Mouse (Mus musculus) lung, adult 2 months (tissue): Measurements from ENCODE around the gene Nt5c3b. TPM values are rescaled to one million over a fixed set of nuclear protein-coding genes. Genes with fewer than 3 reads are reported as not detected.
A peak's percentile ranks its signal among the peaks of the same experiment; 100 is the strongest.

Experiments
- DNase-seq: peaks from one replicate; pipeline ENCODE4 v3.0.0; 2022
- H3K4me1 ChIP-seq: fragments of 200-500 bp; 2 replicates; pipeline ENCODE4 v1.6.1; 2011; ENCODE audit warnings: low read length; ENCODE audit not compliant: control insufficient read depth, insufficient read depth
- H3K4me3 ChIP-seq: fragments of 200-500 bp; replicated peaks from 2 replicates; pipeline ENCODE3; 2011; ENCODE audit warnings: low read depth, mild to moderate bottlenecking, control low read depth, low read length; ENCODE audit errors: extremely low read depth
- CTCF ChIP-seq: fragments of 200-500 bp; IDR thresholded peaks from 2 replicates; pipeline ENCODE4 v1.5.1; 2011; ENCODE audit warnings: mild to moderate bottlenecking, low read length, control low read depth; ENCODE audit not compliant: insufficient read depth
- POLR2A ChIP-seq: fragments of 200-500 bp; IDR thresholded peaks from 2 replicates; pipeline ENCODE4 v1.6.1; 2011; ENCODE audit warnings: low read depth, mild to moderate bottlenecking, control low read depth, low read length, borderline replicate concordance; ENCODE audit errors: extremely low read depth
- WGBS: fragments of 180-500 bp; shearing (Covaris S2); methylation state at CpG from one replicate; pipeline ENCODE4 v1.1.7; 2018; 5-methylcytosine and 5-hydroxymethylcytosine counted together
- polyA plus RNA-seq: library from polyadenylated mRNA; depleted of rRNA; stranded (reverse); fragments of >200 nt; gene quantifications from 2 replicates; pipeline ENCODE4 v1.2.3, GENCODE M21; 2012

Gene Nt5c3b
- polyA plus RNA-seq, 1 experiment, result 31.5 TPM

- H3K4me1 ChIP-seq, result peaks cover 51% of the 10 kb centered on the region
- WGBS, result 30% methylated on average over 5 of the region's 5 CpGs
- TF ChIP-seq CTCF, result no peak
- TF ChIP-seq POLR2A, result no peak
- DNase-seq, result no peak
- H3K4me3 ChIP-seq, result peak overlapping the region; percentile 97
Measured at GRCm38 (mm10) chr11:100394353-100395074, 47.1 kb downstream of the Nt5c3b start.

- DNase-seq, result no peak
- H3K4me3 ChIP-seq, result peak overlapping the region; percentile 5
- TF ChIP-seq POLR2A (no peak), CTCF (no peak)
- H3K4me1 ChIP-seq, result peaks cover 55% of the 10 kb centered on the region
- 29% methylated on average over 7 of the region's 7 CpGs for WGBS
Measured at GRCm38 (mm10) chr11:100393733-100394132, 47.9 kb downstream of the Nt5c3b start.

- H3K4me3 ChIP-seq, result no peak overlapping the region
- no peak for DNase-seq
- TF ChIP-seq POLR2A (no peak), CTCF (no peak)
- 27% methylated on average over 5 of the region's 5 CpGs for WGBS
- peaks cover 57% of the 10 kb centered on the region for H3K4me1 ChIP-seq
Measured at GRCm38 (mm10) chr11:100392958-100393357, 48.6 kb downstream of the Nt5c3b start.

- TF ChIP-seq CTCF (no peak), POLR2A (no peak)
- WGBS, result 71% methylated on average over 7 of the region's 7 CpGs
- Histone ChIP-seq H3K4me3 (no peak overlapping the region), H3K4me1 (peaks cover 67% of the 10 kb centered on the region)
- DNase-seq, result no peak
Measured at GRCm38 (mm10) chr11:100391884-100392345, 49.7 kb downstream of the Nt5c3b start.

GRCm38 (mm10) chr11:100391081-100391883, 50.3 kb downstream of the Nt5c3b start:
- WGBS, result 21% methylated on average over 9 of the region's 9 CpGs
- H3K4me1 ChIP-seq, result peaks cover 71% of the 10 kb centered on the region

GRCm38 (mm10) chr11:100389931-100390445, 51.6 kb downstream of the Nt5c3b start:
- H3K4me1 ChIP-seq, result peaks cover 72% of the 10 kb centered on the region
- DNase-seq, result peak; percentile 60
- WGBS, result 19% methylated on average over 8 of the region's 8 CpGs
- TF ChIP-seq POLR2A (no peak), CTCF (no peak)
- peak overlapping the region; percentile 1 for H3K4me3 ChIP-seq

More at GRCm38 (mm10) chr11:100391081-100391883, 50.3 kb downstream of the Nt5c3b start:
- DNase-seq, result peak; percentile 75
- no peak for TF ChIP-seq CTCF
- TF ChIP-seq POLR2A, result peak; percentile 50; the same call in 1 of the 2 replicates
- no peak overlapping the region for H3K4me3 ChIP-seq

GRCm38 (mm10) chr11:100388588-100388987, 53.0 kb downstream of the Nt5c3b start:
- 28% methylated on average over 6 of the region's 6 CpGs for WGBS
- Histone ChIP-seq H3K4me1 (peaks cover 62% of the 10 kb centered on the region), H3K4me3 (peak overlapping the region; percentile 6)
- TF ChIP-seq POLR2A, result no peak
- no peak for TF ChIP-seq CTCF
- peak; percentile 67 for DNase-seq

GRCm38 (mm10) chr11:100387589-100388375, 53.8 kb downstream of the Nt5c3b start:
- Histone ChIP-seq H3K4me3 (peak overlapping the region; percentile 6), H3K4me1 (peaks cover 55% of the 10 kb centered on the region)
- 18% methylated on average over 14 of the region's 14 CpGs for WGBS

GRCm38 (mm10) chr11:100387111-100387510, 54.5 kb downstream of the Nt5c3b start:
- WGBS, result 51% methylated on average over 6 of the region's 6 CpGs
- no peak for TF ChIP-seq CTCF
- TF ChIP-seq POLR2A, result no peak
- Histone ChIP-seq H3K4me1 (peaks cover 48% of the 10 kb centered on the region), H3K4me3 (no peak overlapping the region)
- DNase-seq, result no peak

More at GRCm38 (mm10) chr11:100387589-100388375, 53.8 kb downstream of the Nt5c3b start:
- TF ChIP-seq CTCF (no peak), POLR2A (no peak)
- DNase-seq, result peak; percentile 42
